Mouse (Mus musculus) intestine, embryonic 15.5 days (tissue): ENCODE data around the gene Trmu. TPM values are rescaled to one million over a fixed set of nuclear protein-coding genes. Genes with fewer than 3 reads are reported as not detected.
"Not testable (repeated sequence)": the region's sequence is repeated elsewhere in the genome, so short reads cannot be mapped to it uniquely, and the experiment has no call there.

Source experiments
- ATAC-seq: fragments of 200-750 bp; cut with Nextera tagmentation; 2 replicates; pipeline ENCODE4 v1.8.0; 2017; ENCODE audit warnings: moderate TSS enrichment, moderate library complexity
- H3K27ac ChIP-seq: fragments of 300-500 bp; sonication (generic); 2 replicates; pipeline ENCODE4 v1.5.1; 2015; ENCODE audit warnings: mild to moderate bottlenecking, inconsistent platforms
- H3K27me3 ChIP-seq: fragments of 300-500 bp; sonication (generic); replicated peaks from 2 replicates; pipeline ENCODE4 v1.6.1; 2015; ENCODE audit warnings: inconsistent platforms
- H3K36me3 ChIP-seq: fragments of 300-500 bp; sonication (generic); 2 replicates; pipeline ENCODE4 v1.6.1; 2015; ENCODE audit warnings: inconsistent platforms
- H3K4me1 ChIP-seq: fragments of 300-500 bp; sonication (generic); replicated peaks from 2 replicates; pipeline ENCODE4 v1.6.1; 2015; ENCODE audit warnings: inconsistent platforms
- H3K4me2 ChIP-seq: fragments of 300-500 bp; sonication (generic); replicated peaks from 2 replicates; pipeline ENCODE4 v1.6.1; 2015; ENCODE audit warnings: mild to moderate bottlenecking, inconsistent platforms
- H3K4me3 ChIP-seq: fragments of 300-500 bp; sonication (generic); replicated peaks from 2 replicates; pipeline ENCODE4 v1.5.1; 2015; ENCODE audit warnings: inconsistent platforms
- H3K9ac ChIP-seq: fragments of 300-500 bp; sonication (generic); 2 replicates; pipeline ENCODE4 v1.6.1; 2015; ENCODE audit warnings: inconsistent platforms
- H3K9me3 ChIP-seq: fragments of 300-500 bp; sonication (generic); 2 replicates; pipeline ENCODE4 v1.6.1; 2016; ENCODE audit warnings: inconsistent platforms
- WGBS: fragments of 180-500 bp; shearing (Covaris S2); methylation state at CpG from one replicate; pipeline ENCODE4 v1.1.7; 2015; 5-methylcytosine and 5-hydroxymethylcytosine counted together
- polyA plus RNA-seq: library from polyadenylated mRNA; unstranded; fragments of >200 nt; fragmentation: Nextera tagmentation; extraction: Ambion mirVana; gene quantifications from 2 replicates; pipeline ENCODE4 v1.2.1, GENCODE M21; 2015

Gene Trmu
- polyA plus RNA-seq, 1 experiment from 2014 or later, result 34.2 TPM

DNA sequence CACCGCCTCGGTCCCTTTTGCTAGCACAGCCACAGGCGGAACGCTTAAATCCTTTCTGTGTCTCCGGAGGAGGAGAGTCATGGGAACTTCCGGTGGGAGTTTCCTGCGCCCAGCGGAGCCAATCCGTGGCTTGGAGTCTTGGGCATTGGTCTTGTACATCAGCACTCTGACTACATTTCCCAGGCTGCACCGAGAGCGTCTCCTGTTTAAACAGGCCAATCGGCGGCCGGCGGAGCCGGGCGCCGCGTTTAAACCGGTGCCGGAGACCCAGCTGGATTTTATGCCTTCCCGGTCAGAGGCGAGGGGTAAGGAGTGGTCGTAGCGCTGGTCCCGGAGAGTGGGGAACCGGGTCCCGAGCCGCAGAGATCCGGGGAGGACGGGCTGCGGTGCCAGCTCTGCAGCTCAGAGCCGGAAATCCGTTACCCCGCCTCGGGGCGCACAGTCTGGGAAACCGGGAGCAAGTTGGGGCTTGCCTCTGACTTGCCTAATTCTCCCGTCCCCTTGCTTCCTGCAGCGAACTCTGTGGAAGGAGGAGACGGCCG lies 19.6 kb upstream of the Trmu start, which contains the start of gene Gtse1:
Gtse1 (plus strand) TSS at position 256 of the 542 bp plus-strand sequence.
- H3K9me3 ChIP-seq, result no peaks in the 10 kb centered on the region
- ATAC-seq, result peak; percentile 99
- peak within 1 kb of the TSS; percentile 77 for H3K9ac ChIP-seq
- no peaks in the 10 kb centered on the region for H3K27me3 ChIP-seq
- peaks cover 13% of the 10 kb centered on the region for H3K4me1 ChIP-seq
- under 1% methylated on average over 42 of the region's 42 CpGs for WGBS
- H3K4me2 ChIP-seq, result peak within 1 kb of the TSS; percentile 83
- H3K4me3 ChIP-seq, result peak within 1 kb of the TSS; percentile 86
- peaks cover 21% of the 10 kb centered on the region; the same call in 1 of the 2 replicates for H3K36me3 ChIP-seq
- peak within 1 kb of the TSS; percentile 40 for H3K27ac ChIP-seq

DNA sequence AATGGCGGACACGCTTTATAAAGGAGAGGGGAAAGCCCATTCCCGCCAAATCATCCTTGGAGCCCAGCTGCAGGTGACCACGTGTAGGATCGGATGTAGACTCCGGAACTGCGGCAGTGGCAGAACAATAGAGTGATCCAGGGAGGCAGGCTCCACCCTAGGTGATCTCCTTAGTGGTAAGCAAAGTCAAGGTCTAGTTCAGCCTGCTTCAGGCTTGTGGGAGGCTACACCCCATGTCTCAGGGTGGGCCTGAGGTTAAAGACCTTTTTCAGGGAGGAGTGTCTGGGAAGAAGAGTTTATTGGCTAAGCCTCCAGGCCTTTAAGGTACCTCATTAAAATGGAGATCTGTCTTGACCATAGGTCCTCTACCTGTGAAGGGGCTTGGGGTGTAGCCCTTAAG lies 13.2 kb upstream of the Trmu start:
- WGBS, result 92% methylated on average over 7 of the region's 7 CpGs
- H3K27ac ChIP-seq, H3K4me1 ChIP-seq, H3K9ac ChIP-seq, H3K4me3 ChIP-seq, H3K9me3 ChIP-seq, H3K4me2 ChIP-seq, H3K27me3 ChIP-seq, ATAC-seq: not testable (repeated sequence)
- peaks cover 39% of the 10 kb centered on the region for H3K36me3 ChIP-seq

GRCm38 (mm10) chr15:85867696-85868095 lies 11.4 kb upstream of the Trmu start:
- Histone ChIP-seq H3K4me1 (no peaks in the 10 kb centered on the region), H3K4me2 (no peak overlapping the region), H3K36me3 (peaks cover 46% of the 10 kb centered on the region), H3K27me3 (no peaks in the 10 kb centered on the region), H3K9me3 (no peaks in the 10 kb centered on the region), H3K4me3 (no peak overlapping the region), H3K9ac (no peak overlapping the region), H3K27ac (no peak overlapping the region)
- WGBS, result 49% methylated on average over 6 of the region's 6 CpGs
- ATAC-seq, result peak; percentile 55; the same call in 1 of the 2 replicates

DNA sequence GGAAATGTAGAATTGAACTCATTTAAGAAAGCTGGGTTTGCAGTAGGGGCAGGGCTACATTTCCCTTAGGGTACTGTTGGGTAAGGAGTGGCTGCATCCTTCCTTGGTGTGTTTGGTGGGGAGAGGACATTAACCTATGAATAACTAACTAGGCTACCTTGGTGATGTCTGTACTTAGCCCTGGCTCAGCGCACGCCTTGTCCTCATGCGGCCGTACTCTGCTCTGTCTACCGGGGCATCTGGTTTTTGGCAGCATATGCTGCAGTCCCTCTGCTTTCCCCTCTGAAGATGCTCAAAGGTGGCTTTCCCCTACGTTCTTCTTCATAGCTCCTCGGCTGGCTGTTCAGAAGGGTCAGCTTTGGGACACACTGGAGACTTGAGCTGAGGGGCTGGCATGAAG lies 1.8 kb upstream of the Trmu start:
- Histone ChIP-seq H3K9ac (no peak overlapping the region), H3K9me3 (no peaks in the 10 kb centered on the region), H3K27ac (no peak overlapping the region), H3K27me3 (no peaks in the 10 kb centered on the region), H3K4me2 (no peak overlapping the region), H3K4me3 (no peak overlapping the region), H3K4me1 (peaks cover 11% of the 10 kb centered on the region), H3K36me3 (peaks cover 26% of the 10 kb centered on the region)
- 93% methylated on average over 7 of the region's 7 CpGs for WGBS
- ATAC-seq, result no peak

- Histone ChIP-seq H3K9me3 (no peaks in the 10 kb centered on the region), H3K4me1 (peaks cover 11% of the 10 kb centered on the region), H3K4me2 (peak overlapping the region; percentile 91), H3K27ac (peak overlapping the region; percentile 81), H3K27me3 (no peaks in the 10 kb centered on the region), H3K36me3 (peaks cover 22% of the 10 kb centered on the region), H3K9ac (peak overlapping the region; percentile 82), H3K4me3 (peak overlapping the region; percentile 64)
- under 1% methylated on average over 18 of the region's 18 CpGs for WGBS
- ATAC-seq, result peak; percentile 52
Measured at GRCm38 (mm10) chr15:85879498-85879895, 385 bp downstream of the Trmu start.

DNA sequence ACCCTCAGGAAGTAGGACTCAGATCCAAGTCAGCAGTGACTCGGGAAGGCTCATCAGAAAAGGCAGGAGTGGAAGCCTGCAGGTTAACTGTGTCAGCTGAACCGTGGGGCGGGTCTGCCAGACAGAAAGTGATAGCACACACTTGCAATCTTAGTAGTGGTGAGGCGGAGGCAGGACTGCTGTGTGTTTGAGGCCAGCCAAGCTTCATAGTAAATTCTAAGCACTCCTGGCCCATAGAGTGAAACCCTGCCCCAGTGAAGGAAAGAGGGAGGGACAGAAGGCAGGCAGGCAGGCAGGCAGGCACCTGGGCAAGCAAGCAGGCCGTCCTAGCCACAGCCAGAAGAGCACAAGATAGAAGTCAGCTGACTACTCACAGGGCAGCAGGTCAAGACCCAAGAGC lies 6.5 kb downstream of the Trmu start:
- Histone ChIP-seq H3K36me3 (peaks cover 22% of the 10 kb centered on the region), H3K27ac (no peak overlapping the region)

DNA sequence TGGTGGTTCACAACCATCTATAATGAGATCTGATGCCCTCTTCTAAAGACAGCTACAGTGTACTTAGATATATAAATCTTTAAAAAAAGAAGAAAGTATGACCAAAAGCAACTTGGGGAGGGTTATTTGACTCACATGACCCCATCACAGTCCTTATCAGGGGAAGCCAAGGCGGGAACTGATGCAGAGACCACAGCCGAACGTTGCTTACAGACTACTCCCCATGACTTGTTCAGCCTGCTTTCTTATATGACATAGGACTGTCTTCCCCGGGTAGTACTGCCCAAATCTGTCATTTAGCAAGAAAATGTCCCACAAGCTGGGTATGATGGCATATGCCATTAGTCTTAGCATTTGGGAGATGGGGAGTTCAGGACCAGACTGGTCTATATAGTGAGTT lies 10.1 kb downstream of the Trmu start:
- H3K4me2 ChIP-seq, result no peak overlapping the region
- no peaks in the 10 kb centered on the region for H3K4me1 ChIP-seq
- no peak overlapping the region for H3K4me3 ChIP-seq
- ATAC-seq, result no peak
- H3K36me3 ChIP-seq, result peaks cover 27% of the 10 kb centered on the region
- H3K9ac ChIP-seq, result no peak overlapping the region
- no peaks in the 10 kb centered on the region for H3K9me3 ChIP-seq
- H3K27ac ChIP-seq, result no peak overlapping the region
- no peaks in the 10 kb centered on the region for H3K27me3 ChIP-seq
- 82% methylated on average over 4 of the region's 4 CpGs for WGBS

More for the DNA sequence above, 6.5 kb downstream of the Trmu start:
- ATAC-seq, result no peak
- 86% methylated on average over 5 of the region's 5 CpGs for WGBS
- Histone ChIP-seq H3K9ac (no peak overlapping the region), H3K9me3 (no peaks in the 10 kb centered on the region), H3K4me1 (no peaks in the 10 kb centered on the region), H3K27me3 (no peaks in the 10 kb centered on the region), H3K4me2 (no peak overlapping the region), H3K4me3 (no peak overlapping the region)

- H3K4me1 ChIP-seq, result no peaks in the 10 kb centered on the region
- no peak overlapping the region for H3K4me3 ChIP-seq
- no peak for ATAC-seq
- WGBS, result 82% methylated on average over 10 of the region's 10 CpGs
- no peaks in the 10 kb centered on the region for H3K27me3 ChIP-seq
- no peak overlapping the region for H3K27ac ChIP-seq
- peaks cover 35% of the 10 kb centered on the region for H3K36me3 ChIP-seq
- no peak overlapping the region for H3K4me2 ChIP-seq
- no peaks in the 10 kb centered on the region for H3K9me3 ChIP-seq
- H3K9ac ChIP-seq, result no peak overlapping the region
Measured at GRCm38 (mm10) chr15:85891971-85892370, 12.9 kb downstream of the Trmu start.

- Histone ChIP-seq H3K36me3 (peaks cover 42% of the 10 kb centered on the region), H3K4me2 (no peak overlapping the region), H3K27me3 (no peaks in the 10 kb centered on the region), H3K4me1 (no peaks in the 10 kb centered on the region), H3K9me3 (no peaks in the 10 kb centered on the region), H3K9ac (no peak overlapping the region), H3K4me3 (no peak overlapping the region), H3K27ac (no peak overlapping the region)
- 83% methylated on average over 13 of the region's 13 CpGs for WGBS
- ATAC-seq, result no peak
Measured at GRCm38 (mm10) chr15:85892498-85893118, 13.5 kb downstream of the Trmu start.

- Histone ChIP-seq H3K27me3 (no peaks in the 10 kb centered on the region), H3K9me3 (no peaks in the 10 kb centered on the region), H3K4me3 (no peak overlapping the region), H3K36me3 (peaks cover 46% of the 10 kb centered on the region), H3K27ac (no peak overlapping the region), H3K4me2 (no peak overlapping the region), H3K9ac (no peak overlapping the region), H3K4me1 (no peaks in the 10 kb centered on the region)
- no peak for ATAC-seq
- 85% methylated on average over 7 of the region's 7 CpGs for WGBS
Measured at GRCm38 (mm10) chr15:85893871-85894270, 14.8 kb downstream of the Trmu start.

DNA sequence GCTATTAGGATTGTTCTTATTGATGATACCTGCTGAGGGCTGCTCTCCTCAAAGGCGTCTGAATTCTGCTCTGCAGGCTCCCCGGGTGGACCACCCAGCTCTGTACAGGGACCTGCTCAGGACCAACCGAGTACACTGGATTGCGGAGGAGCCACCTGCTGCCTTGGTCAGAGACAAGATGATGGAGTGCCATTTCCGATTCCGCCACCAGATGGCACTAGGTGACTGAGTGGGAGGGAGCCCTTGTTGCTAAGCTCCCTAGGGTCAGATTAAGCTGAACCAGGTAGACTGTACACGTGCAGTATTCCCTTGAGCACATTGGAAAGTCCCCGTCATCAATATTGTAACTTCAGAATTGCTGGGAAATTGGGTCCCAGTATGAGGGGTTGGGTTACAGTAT lies 17.2 kb downstream of the Trmu start:
- Histone ChIP-seq H3K4me2 (no peak overlapping the region), H3K36me3 (peaks cover 41% of the 10 kb centered on the region), H3K27me3 (no peaks in the 10 kb centered on the region), H3K27ac (no peak overlapping the region), H3K9ac (no peak overlapping the region), H3K4me3 (no peak overlapping the region), H3K9me3 (no peaks in the 10 kb centered on the region), H3K4me1 (no peaks in the 10 kb centered on the region)
- WGBS, result 16% methylated on average over 8 of the region's 8 CpGs
- peak; percentile 56 for ATAC-seq

- 81% methylated on average over 10 of the region's 10 CpGs for WGBS
- H3K4me3 ChIP-seq, result no peak overlapping the region
- H3K27ac ChIP-seq, result no peak overlapping the region
- peaks cover 41% of the 10 kb centered on the region for H3K36me3 ChIP-seq
- no peak for ATAC-seq
- H3K9ac ChIP-seq, result no peak overlapping the region
- no peak overlapping the region for H3K4me2 ChIP-seq
- H3K9me3 ChIP-seq, result no peaks in the 10 kb centered on the region
- H3K4me1 ChIP-seq, result no peaks in the 10 kb centered on the region
- no peaks in the 10 kb centered on the region for H3K27me3 ChIP-seq
Measured at GRCm38 (mm10) chr15:85897113-85897512, 18.0 kb downstream of the Trmu start.

DNA sequence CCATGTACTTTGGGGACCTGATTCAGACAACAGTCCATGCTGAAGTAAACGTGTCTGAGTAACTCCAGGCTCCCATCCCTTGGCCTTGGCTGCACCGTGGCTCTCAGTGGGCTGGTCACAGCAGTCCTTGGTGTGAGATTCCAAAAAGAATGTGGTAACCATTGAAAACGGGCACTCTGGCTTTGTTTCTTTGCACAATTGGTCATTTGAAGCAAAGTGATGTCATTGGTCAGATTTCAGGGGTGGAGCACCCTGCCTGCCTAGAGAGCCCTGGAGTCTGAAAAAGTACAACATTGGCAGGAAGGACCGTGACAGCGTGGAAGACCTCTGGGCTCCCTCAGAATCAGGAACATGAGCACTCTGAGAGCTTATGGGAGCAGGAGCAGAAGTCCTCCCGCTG lies 20.3 kb downstream of the Trmu start:
- H3K4me3 ChIP-seq, result no peak overlapping the region
- no peak overlapping the region for H3K9ac ChIP-seq
- H3K9me3 ChIP-seq, result no peaks in the 10 kb centered on the region
- no peak for ATAC-seq
- H3K27ac ChIP-seq, result no peak overlapping the region
- no peaks in the 10 kb centered on the region for H3K27me3 ChIP-seq
- H3K4me2 ChIP-seq, result no peak overlapping the region
- no peaks in the 10 kb centered on the region for H3K4me1 ChIP-seq
- H3K36me3 ChIP-seq, result peaks cover 27% of the 10 kb centered on the region
- 71% methylated on average over 6 of the region's 6 CpGs for WGBS
